In the genomic region with DNA sequence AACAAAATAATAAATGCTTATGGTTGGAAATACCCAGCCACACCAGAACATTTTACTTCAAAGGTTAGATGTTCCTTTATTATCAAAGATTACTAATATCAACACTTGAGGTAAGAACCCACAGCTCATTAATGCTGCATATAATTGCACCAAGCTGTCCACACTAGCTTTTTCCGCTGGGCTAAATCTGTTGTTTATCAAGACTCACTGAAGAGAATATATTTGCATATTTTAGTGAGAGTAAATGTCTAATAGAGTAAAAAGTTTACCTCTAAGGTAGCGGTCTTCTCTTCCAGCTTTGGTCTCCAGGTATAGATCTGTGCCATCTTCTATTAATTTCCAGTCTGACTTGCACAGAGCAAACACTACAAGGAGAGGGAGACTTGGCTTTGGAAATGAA, we compare ENCODE assay signal across 14 mouse cellular contexts.
DNase-seq lines count a peak whose midpoint lies in the region; ATAC-seq and TF ChIP-seq lines count a peak whose summit lies in the region.
"Had no signal": no experiment of that assay in that cellular context is flagged by ENCODE, and none has a peak within 500 bp of the region (broad histone marks: within the 10 kb centered on the region; RNA-seq: fewer than 3 reads in every experiment).

No protein-coding gene starts in this region.

- H3K9me3 ChIP-seq in lung, postnatal 0 days (ENCODE audit: low read length) = no peaks in the 10 kb centered on the region
- no peaks in the 10 kb centered on the region for H3K9me3 ChIP-seq in forebrain, embryonic 15.5 days
- H3K9me3 ChIP-seq: embryonic facial prominence, embryonic 13.5 days; heart, embryonic 10.5 days; hindbrain, embryonic 12.5 days had no signal

- TF ChIP-seq CTCF in layer of hippocampus, adult 2 months (conservative IDR thresholded peaks at IDR 0.05) = no peak
- no peak for TF ChIP-seq CTCF in lung, postnatal 0 days (IDR thresholded peaks at IDR 0.05)

- no peak overlapping the region for H3K9ac ChIP-seq in lung, postnatal 0 days (replicated peaks; ENCODE audit: low read depth)
- H3K9ac ChIP-seq in forebrain, embryonic 15.5 days (replicated peaks) = no peak overlapping the region
- H3K9ac ChIP-seq: embryonic facial prominence, embryonic 13.5 days; hindbrain, embryonic 12.5 days had no signal

- H3K36me3 ChIP-seq in lung, postnatal 0 days (ENCODE audit: insufficient read depth, low read length) = no peaks in the 10 kb centered on the region
- H3K36me3 ChIP-seq in forebrain, embryonic 15.5 days = no peaks in the 10 kb centered on the region
- H3K36me3 ChIP-seq: embryonic facial prominence, embryonic 13.5 days; heart, embryonic 10.5 days; hindbrain, embryonic 12.5 days had no signal

- 70% methylated on average over 2 of the region's 2 CpGs for WGBS in lung, postnatal 0 days
- 22% methylated on average over 2 of the region's 2 CpGs for WGBS in forebrain, embryonic 15.5 days

- H3K4me2 ChIP-seq in lung, postnatal 0 days (replicated peaks; ENCODE audit: low read depth, low read length) = no peak overlapping the region
- no peak overlapping the region for H3K4me2 ChIP-seq in forebrain, embryonic 15.5 days (replicated peaks)
- H3K4me2 ChIP-seq: embryonic facial prominence, embryonic 13.5 days; hindbrain, embryonic 12.5 days had no signal

- no peaks in the 10 kb centered on the region for H3K27me3 ChIP-seq in lung, postnatal 0 days (replicated peaks; ENCODE audit: insufficient read depth, low read length)
- H3K27me3 ChIP-seq in forebrain, embryonic 15.5 days = no peaks in the 10 kb centered on the region
- H3K27me3 ChIP-seq: embryonic facial prominence, embryonic 13.5 days; hindbrain, embryonic 12.5 days had no signal

- no peak for DNase-seq in layer of hippocampus, adult 2 months (ENCODE audit: low spot score in 2 of 2)
- DNase-seq in layer of hippocampus, adult 9-10 months (ENCODE audit: low spot score) = no peak
- peak; percentile 8 for DNase-seq in lung, postnatal 0 days (ENCODE audit: low spot score)
- no peak for DNase-seq in lung, postnatal 14 days
- DNase-seq in cerebellum, adult 9-10 months = no peak
- DNase-seq: adrenal gland, adult 8-10 months; cerebellum, adult 11 months; heart, adult 18-20 months had no signal

- TF ChIP-seq EP300 in lung, postnatal 0 days (IDR thresholded peaks at IDR 0.05) = no peak

- ATAC-seq in lung, postnatal 0 days = no peak
- peak; percentile 31 for ATAC-seq in forebrain, embryonic 15.5 days (replicated peaks)
- ATAC-seq: hindbrain, embryonic 16.5 days; inflammation-experienced regulatory T-cells, adult 6 months had no signal

- H3K4me1 ChIP-seq in lung, postnatal 0 days (ENCODE audit: insufficient read depth, low read depth, low read length) = no peaks in the 10 kb centered on the region
- H3K4me1 ChIP-seq in forebrain, embryonic 15.5 days = peaks cover 45% of the 10 kb centered on the region

- no peak overlapping the region for H3K4me3 ChIP-seq in layer of hippocampus, adult 2 months
- H3K4me3 ChIP-seq in lung, postnatal 0 days (ENCODE audit: low read depth, low read length) = no peak overlapping the region
- no peak overlapping the region for H3K4me3 ChIP-seq in forebrain, embryonic 15.5 days
- H3K4me3 ChIP-seq: embryonic facial prominence, embryonic 13.5 days; heart, embryonic 10.5 days; hindbrain, embryonic 12.5 days had no signal

- H3K27ac ChIP-seq in layer of hippocampus, adult 2 months = peak overlapping the region; percentile 74
- H3K27ac ChIP-seq in lung, postnatal 0 days (ENCODE audit: low read length) = no peak overlapping the region
- H3K27ac ChIP-seq in forebrain, embryonic 15.5 days (replicated peaks) = peak overlapping the region; percentile 52
- H3K27ac ChIP-seq: embryonic facial prominence, embryonic 13.5 days; heart, embryonic 10.5 days; hindbrain, embryonic 12.5 days had no signal
